ENCODE assay signal across 9 mouse cellular contexts in the genomic region with DNA sequence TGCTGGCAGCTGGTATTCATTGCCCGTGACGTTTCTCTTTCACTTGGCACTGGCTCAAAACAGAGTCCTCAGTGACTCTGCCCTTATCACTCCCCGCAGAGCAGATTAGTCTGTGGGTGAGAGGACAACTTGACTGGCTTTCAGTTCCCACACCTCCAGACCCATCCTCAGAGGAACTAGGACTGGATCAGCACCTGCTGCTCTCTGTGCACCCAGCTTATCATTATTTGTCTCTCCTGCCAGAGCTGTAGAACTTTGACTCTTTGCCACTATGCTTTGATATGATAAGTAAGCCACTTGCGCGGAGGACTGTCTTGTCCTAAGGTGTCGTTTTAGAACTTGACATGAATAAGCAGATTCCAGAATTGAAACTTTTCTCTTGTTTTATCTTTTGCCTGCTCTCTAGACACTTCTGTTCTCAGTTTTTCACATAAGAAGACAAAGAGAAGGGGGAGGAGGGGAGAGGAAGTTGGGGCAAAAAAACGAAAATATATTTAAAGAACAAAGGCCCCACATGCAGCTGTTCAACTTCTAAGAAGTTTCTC. TPM values are rescaled to one million over a fixed set of nuclear protein-coding genes. Genes with fewer than 3 reads are reported as not detected.
DNase-seq lines count a peak whose midpoint lies in the region; ATAC-seq and TF ChIP-seq lines count a peak whose summit lies in the region.
"Had no signal": no experiment of that assay in that cellular context is flagged by ENCODE, and none has a peak within 500 bp of the region (broad histone marks: within the 10 kb centered on the region; RNA-seq: fewer than 3 reads in every experiment).

No protein-coding gene starts in this region.

- no peak overlapping the region for H3K4me2 ChIP-seq in hindbrain, embryonic 12.5 days (replicated peaks)
- H3K4me2 ChIP-seq in midbrain, postnatal 0 days (ENCODE audit: low read depth, low read length, poor library complexity, severe bottlenecking) = no peak overlapping the region
- H3K4me2 ChIP-seq: embryonic facial prominence, embryonic 15.5 days had no signal

- no peak for TF ChIP-seq CTCF in midbrain, postnatal 0 days (IDR thresholded peaks at IDR 0.05)

- H3K27ac ChIP-seq in hindbrain, embryonic 12.5 days = no peak overlapping the region
- no peak overlapping the region for H3K27ac ChIP-seq in midbrain, postnatal 0 days (ENCODE audit: low read depth, low read length)
- H3K27ac ChIP-seq: embryonic facial prominence, embryonic 15.5 days had no signal

- no peak for ATAC-seq in hindbrain, embryonic 12.5 days (ENCODE audit: low FRiP score)
- ATAC-seq in midbrain, postnatal 0 days (ENCODE audit: low FRiP score) = no peak

- H3K9me3 ChIP-seq in megakaryocyte, embryonic 14.5 days = peaks cover 20% of the 10 kb centered on the region
- H3K9me3 ChIP-seq in hindbrain, embryonic 12.5 days (replicated peaks) = no peaks in the 10 kb centered on the region
- no peaks in the 10 kb centered on the region for H3K9me3 ChIP-seq in midbrain, postnatal 0 days (ENCODE audit: low read length)
- H3K9me3 ChIP-seq: embryonic facial prominence, embryonic 15.5 days had no signal

- H3K36me3 ChIP-seq in megakaryocyte, embryonic 14.5 days (replicated peaks; ENCODE audit: low read length) = peaks cover 13% of the 10 kb centered on the region
- H3K36me3 ChIP-seq in hindbrain, embryonic 12.5 days = no peaks in the 10 kb centered on the region
- no peaks in the 10 kb centered on the region for H3K36me3 ChIP-seq in midbrain, postnatal 0 days (ENCODE audit: insufficient read depth, low read length)
- H3K36me3 ChIP-seq: embryonic facial prominence, embryonic 15.5 days had no signal

- H3K4me1 ChIP-seq in megakaryocyte, embryonic 14.5 days = peaks cover 76% of the 10 kb centered on the region
- no peaks in the 10 kb centered on the region for H3K4me1 ChIP-seq in hindbrain, embryonic 12.5 days
- H3K4me1 ChIP-seq in midbrain, postnatal 0 days (ENCODE audit: insufficient read depth, low read length) = no peaks in the 10 kb centered on the region
- H3K4me1 ChIP-seq: embryonic facial prominence, embryonic 15.5 days had no signal

- WGBS in hindbrain, embryonic 12.5 days = 88% methylated on average over 7 of the region's 7 CpGs
- WGBS in midbrain, postnatal 0 days = 67% methylated on average over 7 of the region's 7 CpGs

- H3K4me3 ChIP-seq in megakaryocyte, embryonic 14.5 days (replicated peaks) = peak overlapping the region; percentile 86
- no peak overlapping the region for H3K4me3 ChIP-seq in hindbrain, embryonic 12.5 days
- H3K4me3 ChIP-seq in midbrain, postnatal 0 days (ENCODE audit: low read depth, low read length) = no peak overlapping the region
- H3K4me3 ChIP-seq: embryonic facial prominence, embryonic 15.5 days had no signal

- H3K9ac ChIP-seq in hindbrain, embryonic 12.5 days = no peak overlapping the region
- no peak overlapping the region for H3K9ac ChIP-seq in midbrain, postnatal 0 days (replicated peaks; ENCODE audit: low read length, poor library complexity, severe bottlenecking)
- H3K9ac ChIP-seq: embryonic facial prominence, embryonic 15.5 days had no signal

- H3K27me3 ChIP-seq in megakaryocyte, embryonic 14.5 days (replicated peaks) = peaks cover 3% of the 10 kb centered on the region
- H3K27me3 ChIP-seq in hindbrain, embryonic 12.5 days = no peaks in the 10 kb centered on the region
- no peaks in the 10 kb centered on the region for H3K27me3 ChIP-seq in midbrain, postnatal 0 days (ENCODE audit: insufficient read depth, low read length)
- H3K27me3 ChIP-seq: embryonic facial prominence, embryonic 15.5 days had no signal

- peak; percentile 48 to 70 for DNase-seq in adrenal gland, adult (ENCODE audit: inconsistent age in 2 of 2, low spot score in 1 of 2)
- DNase-seq in adrenal gland, postnatal 4 days (ENCODE audit: low spot score in 2 of 2) = no peak
- peak; percentile 47 for DNase-seq in adrenal gland, postnatal 14 days
- peak; percentile 58 for DNase-seq in kidney, adult 9 months
- no peak for DNase-seq in cerebellum, postnatal 10 days
- DNase-seq in midbrain, postnatal 0 days (ENCODE audit: low spot score) = no peak

RNA-seq across cellular contexts. Expression of a gene that starts 30.9 kb away (rescaled TPM):
- 10 to 100 TPM; 56.4 to 57.1 TPM for total RNA-seq in adrenal gland, postnatal 4 days (2021)
- total RNA-seq in adrenal gland, postnatal 14 days (2021) = 59.7 and 60.6 TPM in 2 replicates
- polyA plus RNA-seq in megakaryocyte, embryonic 14.5 days (2012; ENCODE audit: insufficient read depth, low replicate concordance) = 34.3 and 77.6 TPM in 2 replicates
- 44.6 and 46.8 TPM in 2 replicates for polyA plus RNA-seq in hindbrain, embryonic 12.5 days (2016; fragmentation: Nextera tagmentation; extraction: Ambion mirVana)
- 96.0 and 143 TPM in 2 replicates for total RNA-seq in midbrain, postnatal 0 days (2014; rRNA removed)
- 68.2 and 69.4 TPM in 2 replicates for polyA plus RNA-seq in midbrain, postnatal 0 days (2015; fragmentation: Nextera tagmentation; extraction: Ambion mirVana)

Comparison
In these comparisons a context has a peak if more than half of its experiments do, and no peak if none do; other contexts are left out.
1. DNase-seq: peak in adrenal gland, adult (2 of 2), adrenal gland, postnatal 14 days (single experiment) and kidney, adult 9 months (single experiment); none in adrenal gland, postnatal 4 days (0 of 2), cerebellum, postnatal 10 days (0 of 2) and midbrain, postnatal 0 days (single experiment).